Comparison of ENCODE assay signal across 9 mouse cellular contexts in genomic region chr10:31252584-31253381, GRCm38 (mm10).
DNase-seq lines count a peak whose midpoint lies in the region; ATAC-seq and TF ChIP-seq lines count a peak whose summit lies in the region.
"Had no signal": no experiment of that assay in that cellular context is flagged by ENCODE, and none has a peak within 500 bp of the region (broad histone marks: within the 10 kb centered on the region; RNA-seq: fewer than 3 reads in every experiment).

No protein-coding gene starts in this region.

- no peak for DNase-seq in cerebellum, postnatal 25 days
- DNase-seq in kidney, adult 2 months: no peak
- DNase-seq in gastrocnemius, adult 8-10 months (ENCODE audit: low spot score in 2 of 2): no peak
- DNase-seq: gastrocnemius, postnatal 14 days had no signal

- H3K4me3 ChIP-seq in kidney, embryonic 16.5 days (ENCODE audit: low read length): no peak overlapping the region
- H3K4me3 ChIP-seq in kidney, adult 2 months (ENCODE audit: insufficient read depth, low read depth, low read length): no peak overlapping the region
- H3K4me3 ChIP-seq in heart, embryonic 16.5 days (ENCODE audit: low read length): no peak overlapping the region
- no peak overlapping the region for H3K4me3 ChIP-seq in lung, embryonic 16.5 days (ENCODE audit: low read length)

- no peak for TF ChIP-seq CTCF in kidney, adult 2 months (conservative IDR thresholded peaks at IDR 0.05; ENCODE audit: insufficient read depth, insufficient read length, low read depth, low read length)

- no peaks in the 10 kb centered on the region for H3K9me3 ChIP-seq in kidney, embryonic 16.5 days (ENCODE audit: low read length)
- H3K9me3 ChIP-seq in heart, embryonic 16.5 days (replicated peaks; ENCODE audit: control insufficient read depth, low read length): no peaks in the 10 kb centered on the region
- H3K9me3 ChIP-seq in lung, embryonic 16.5 days (ENCODE audit: control insufficient read depth, low read length): no peaks in the 10 kb centered on the region

- no peaks in the 10 kb centered on the region for H3K27me3 ChIP-seq in kidney, embryonic 16.5 days (ENCODE audit: insufficient read depth, low read length)
- H3K27me3 ChIP-seq in kidney, adult 2 months (replicated peaks; ENCODE audit: control insufficient read depth, insufficient read depth, low read length): no peaks in the 10 kb centered on the region
- no peaks in the 10 kb centered on the region for H3K27me3 ChIP-seq in heart, embryonic 16.5 days (ENCODE audit: control insufficient read depth, insufficient read depth, low read length)
- H3K27me3 ChIP-seq in lung, embryonic 16.5 days (ENCODE audit: control insufficient read depth, insufficient read depth, low read depth, low read length): no peaks in the 10 kb centered on the region

- 27% methylated on average over 8 of the region's 8 CpGs for whole genome bisulfite sequencing in kidney, embryonic 16.5 days
- 19% methylated on average over 8 of the region's 8 CpGs for WGBS in kidney, adult 2 months
- 32% methylated on average over 8 of the region's 8 CpGs for WGBS in heart, embryonic 16.5 days
- 31% methylated on average over 8 of the region's 8 CpGs for WGBS in lung, embryonic 16.5 days

- H3K4me1 ChIP-seq in kidney, embryonic 16.5 days (ENCODE audit: insufficient read depth, low read length): peaks cover 8% of the 10 kb centered on the region
- no peaks in the 10 kb centered on the region for H3K4me1 ChIP-seq in kidney, adult 2 months (ENCODE audit: control insufficient read depth, insufficient read depth, low read length)
- peaks cover 11% of the 10 kb centered on the region for H3K4me1 ChIP-seq in heart, embryonic 16.5 days (ENCODE audit: control insufficient read depth, insufficient read depth, low read length)
- no peaks in the 10 kb centered on the region for H3K4me1 ChIP-seq in lung, embryonic 16.5 days (replicated peaks; ENCODE audit: control insufficient read depth, insufficient read depth, low read length)

- TF ChIP-seq POLR2A in kidney, adult 2 months (IDR thresholded peaks at IDR 0.05; ENCODE audit: low read depth, low read length): no peak

- no peaks in the 10 kb centered on the region for H3K36me3 ChIP-seq in kidney, embryonic 16.5 days (ENCODE audit: insufficient read depth, low read length)
- no peaks in the 10 kb centered on the region for H3K36me3 ChIP-seq in kidney, adult 2 months (ENCODE audit: control insufficient read depth, insufficient read depth, low read length)
- H3K36me3 ChIP-seq in heart, embryonic 16.5 days (ENCODE audit: control insufficient read depth, insufficient read depth): no peaks in the 10 kb centered on the region
- H3K36me3 ChIP-seq in lung, embryonic 16.5 days (ENCODE audit: control insufficient read depth, insufficient read depth, low read length): no peaks in the 10 kb centered on the region

- H3K27ac ChIP-seq in kidney, embryonic 16.5 days (ENCODE audit: low read length): no peak overlapping the region
- H3K27ac ChIP-seq in kidney, adult 2 months (ENCODE audit: insufficient read depth, low read depth, low read length): no peak overlapping the region
- peak overlapping the region; percentile 87 for H3K27ac ChIP-seq in heart, embryonic 16.5 days (ENCODE audit: low read length)
- no peak overlapping the region for H3K27ac ChIP-seq in lung, embryonic 16.5 days (ENCODE audit: low read length)

- 0 out of 2 replicates have a peak, but pooled peaks have one; percentile 40 for ATAC-seq in cerebellum, adult (ENCODE audit: insufficient number of reproducible peaks, low FRiP score, low TSS enrichment)
- ATAC-seq in kidney, embryonic 16.5 days (ENCODE audit: low FRiP score, low TSS enrichment): peak; percentile 90
- peak; percentile 86 for ATAC-seq in heart, embryonic 16.5 days (replicated peaks; ENCODE audit: extremely low read depth, insufficient read depth, low FRiP score)
- peak; percentile 91 for ATAC-seq in lung, embryonic 16.5 days (ENCODE audit: low read depth)
- ATAC-seq in monocyte, adult 5-6 weeks (replicated peaks; ENCODE audit: insufficient number of reproducible peaks, low FRiP score, low TSS enrichment, poor library complexity, severe bottlenecking): no peak

- H3K4me2 ChIP-seq in kidney, embryonic 16.5 days (replicated peaks; ENCODE audit: low read depth, low read length): no peak overlapping the region
- peak overlapping the region; percentile 19; the same call in 1 of the 2 replicates for H3K4me2 ChIP-seq in heart, embryonic 16.5 days (ENCODE audit: low read depth, low read length)
- H3K4me2 ChIP-seq in lung, embryonic 16.5 days (ENCODE audit: low read depth, low read length): no peak overlapping the region

- no peak overlapping the region for H3K9ac ChIP-seq in kidney, embryonic 16.5 days (replicated peaks; ENCODE audit: low read length)
- no peak overlapping the region for H3K9ac ChIP-seq in heart, embryonic 16.5 days (ENCODE audit: low read length)
- H3K9ac ChIP-seq in lung, embryonic 16.5 days (ENCODE audit: low read length): no peak overlapping the region
